Mouse (Mus musculus) MEL (cell line): ENCODE measurements at regions not wholly inside any gene's neighbourhood (a gene's known extent, or its start where the extent isn't known, plus 50 kb on each side); places are given as distances from the start of the nearest gene placed in this dataset.

Experiments
- DNase-seq: peaks from one replicate; pipeline ENCODE4 v3.0.0; 2011; ENCODE audit warnings: low read depth, low spot score
- H3K27ac ChIP-seq: 2 replicates; pipeline ENCODE4 v1.5.1; 2012; ENCODE audit warnings: low read depth, mild to moderate bottlenecking, control low read depth, low read length, moderate library complexity; ENCODE audit not compliant: control insufficient read depth
- H3K27me3 ChIP-seq, 2 experiments: fragments of 150-350 bp in 1 of 2; sonication (generic) in 1 of 2; 2 replicates each; pipeline ENCODE4 v1.6.1; 2012; ENCODE audit warnings: low read length in 2 of 2, mild to moderate bottlenecking in 2 of 2, improper control_type of control experiment in 1 of 2, moderate library complexity in 1 of 2; ENCODE audit not compliant: insufficient read depth in 2 of 2, control insufficient read depth in 1 of 2
- H3K36me3 ChIP-seq, 2 experiments: 2 replicates each; pipeline ENCODE4 v1.6.1; 2012 to 2014; ENCODE audit warnings: low read length in 2 of 2, improper control_type of control experiment in 1 of 2, inconsistent platforms in 1 of 2, mild to moderate bottlenecking in 1 of 2; ENCODE audit not compliant: insufficient read depth in 2 of 2, control insufficient read depth in 1 of 2
- H3K4me1 ChIP-seq, 2 experiments: fragments of 150-350 bp in 1 of 2; sonication (generic) in 1 of 2; 2 replicates each; pipeline ENCODE4 v1.6.1; 2012; ENCODE audit warnings: low read length in 2 of 2, improper control_type of control experiment in 1 of 2, mild to moderate bottlenecking in 1 of 2; ENCODE audit not compliant: insufficient read depth in 2 of 2, control insufficient read depth in 1 of 2
- H3K4me3 ChIP-seq, 2 experiments: fragments of 150-350 bp in 1 of 2; sonication (generic) in 1 of 2; 2 replicates each; pipeline ENCODE4 v1.5.1; 2012; ENCODE audit warnings: low read depth in 2 of 2, low read length in 2 of 2, mild to moderate bottlenecking in 2 of 2, moderate library complexity in 2 of 2, control low read depth in 1 of 2, improper control_type of control experiment in 1 of 2; ENCODE audit not compliant: control insufficient read depth in 1 of 2, insufficient read depth in 1 of 2
- H3K79me2 ChIP-seq: 2 replicates; pipeline ENCODE4 v1.6.1; 2012; ENCODE audit warnings: mild to moderate bottlenecking, low read length, moderate library complexity; ENCODE audit not compliant: control insufficient read depth, poor library complexity, insufficient read depth
- H3K9ac ChIP-seq: 2 replicates; pipeline ENCODE4 v1.6.1; 2012; ENCODE audit warnings: low read depth, mild to moderate bottlenecking, control low read depth, low read length, moderate library complexity; ENCODE audit not compliant: control insufficient read depth, poor library complexity, severe bottlenecking
- H3K9me3 ChIP-seq: fragments of 150-350 bp; sonication (generic); replicated peaks from 2 replicates; pipeline ENCODE4 v1.6.1; 2012; ENCODE audit warnings: mild to moderate bottlenecking, low read length, improper control_type of control experiment, moderate library complexity; ENCODE audit not compliant: insufficient read depth
- CHD1 ChIP-seq: IDR thresholded peaks from 2 replicates; pipeline ENCODE4 v1.6.1; 2012; ENCODE audit warnings: low read depth, mild to moderate bottlenecking, inconsistent platforms, low read length, improper control_type of control experiment
- CHD2 ChIP-seq: IDR thresholded peaks from 2 replicates; pipeline ENCODE4 v1.6.1; 2011; ENCODE audit warnings: low read length, improper control_type of control experiment
- CTCF ChIP-seq, 3 experiments: IDR thresholded peaks in 2 of 3; conservative IDR thresholded peaks in 1 of 3; 2 replicates each; pipeline ENCODE4 v1.5.1; 2011 to 2012; ENCODE audit warnings: low read length in 3 of 3, low read depth in 2 of 3, mild to moderate bottlenecking in 2 of 3, improper control_type of control experiment in 1 of 3, inconsistent platforms in 1 of 3, mixed read lengths in 1 of 3, moderate library complexity in 1 of 3; ENCODE audit not compliant: control insufficient read depth in 1 of 3, insufficient read depth in 1 of 3, poor library complexity in 1 of 3, severe bottlenecking in 1 of 3
- E2F4 ChIP-seq: IDR thresholded peaks from 2 replicates; pipeline ENCODE4 v1.6.1; 2011; ENCODE audit warnings: low read depth, low read length, improper control_type of control experiment, borderline replicate concordance
- ELF1 ChIP-seq: IDR thresholded peaks from 2 replicates; pipeline ENCODE4 v1.6.1; 2014; ENCODE audit warnings: low read depth, mild to moderate bottlenecking, inconsistent platforms, low read length, improper control_type of control experiment, moderate library complexity
- EP300 ChIP-seq, 2 experiments: IDR thresholded peaks; 2 replicates each; pipeline ENCODE4 v1.6.1; 2011; ENCODE audit warnings: improper control_type of control experiment in 2 of 2, low read length in 2 of 2, low read depth in 1 of 2, mild to moderate bottlenecking in 1 of 2
- ETS1 ChIP-seq: IDR thresholded peaks from 2 replicates; pipeline ENCODE4 v1.6.1; 2012; ENCODE audit warnings: low read depth, mild to moderate bottlenecking, inconsistent platforms, low read length, improper control_type of control experiment, moderate library complexity
- GATA1 ChIP-seq: IDR thresholded peaks from 2 replicates; pipeline ENCODE4 v1.6.1; 2011; ENCODE audit warnings: low read depth, low read length, improper control_type of control experiment
- HCFC1 ChIP-seq: IDR thresholded peaks from 2 replicates; pipeline ENCODE4 v1.6.1; 2012; ENCODE audit warnings: low read depth, mild to moderate bottlenecking, inconsistent platforms, low read length, improper control_type of control experiment, moderate library complexity
- KAT2A ChIP-seq: conservative IDR thresholded peaks from 2 replicates; pipeline ENCODE4 v1.6.1; 2012; ENCODE audit warnings: low read depth, low read length, improper control_type of control experiment, inconsistent platforms
- MAFK ChIP-seq: IDR thresholded peaks from 2 replicates; pipeline ENCODE4 v1.6.1; 2011; ENCODE audit warnings: low read depth, mild to moderate bottlenecking, low read length, improper control_type of control experiment, borderline replicate concordance
- MXI1 ChIP-seq: IDR thresholded peaks from 2 replicates; pipeline ENCODE4 v1.6.1; 2011; ENCODE audit warnings: mild to moderate bottlenecking, low read depth, low read length, improper control_type of control experiment
- POLR2AphosphoS2 ChIP-seq: IDR thresholded peaks from 2 replicates; pipeline ENCODE4 v1.6.1; 2011; ENCODE audit warnings: low read length, improper control_type of control experiment
- POLR2AphosphoS5 ChIP-seq: IDR thresholded peaks from 2 replicates; pipeline ENCODE4 v1.6.1; 2012; ENCODE audit warnings: low read depth, borderline replicate concordance, mild to moderate bottlenecking, inconsistent platforms, low read length, moderate library complexity, mixed read lengths
- RAD21 ChIP-seq: IDR thresholded peaks from 2 replicates; pipeline ENCODE4 v1.6.1; 2011; ENCODE audit warnings: mild to moderate bottlenecking, low read depth, low read length, improper control_type of control experiment
- RCOR1 ChIP-seq: IDR thresholded peaks from 2 replicates; pipeline ENCODE4 v1.6.1; 2012; ENCODE audit warnings: low read depth, mild to moderate bottlenecking, inconsistent platforms, low read length, improper control_type of control experiment
- SIN3A ChIP-seq: IDR thresholded peaks from 2 replicates; pipeline ENCODE4 v1.6.1; 2012; ENCODE audit warnings: low read length, improper control_type of control experiment, inconsistent platforms
- TCF12 ChIP-seq: IDR thresholded peaks from 2 replicates; pipeline ENCODE4 v1.6.1; 2014; ENCODE audit warnings: low read depth, mild to moderate bottlenecking, inconsistent platforms, low read length, improper control_type of control experiment, moderate library complexity
- UBTF ChIP-seq: IDR thresholded peaks from 2 replicates; pipeline ENCODE4 v1.6.1; 2012; ENCODE audit warnings: low read depth, mild to moderate bottlenecking, inconsistent platforms, low read length, improper control_type of control experiment, moderate library complexity, borderline replicate concordance; ENCODE audit not compliant: insufficient read depth
- USF1 ChIP-seq: IDR thresholded peaks from 2 replicates; pipeline ENCODE4 v1.6.1; 2014; ENCODE audit warnings: low read depth, mild to moderate bottlenecking, inconsistent platforms, low read length, improper control_type of control experiment, moderate library complexity
- USF2 ChIP-seq, 2 experiments: IDR thresholded peaks; 2 replicates each; pipeline ENCODE4 v1.6.1; 2011 to 2012; ENCODE audit warnings: improper control_type of control experiment in 2 of 2, low read length in 2 of 2, borderline replicate concordance in 1 of 2, inconsistent platforms in 1 of 2, low read depth in 1 of 2, mild to moderate bottlenecking in 1 of 2; ENCODE audit not compliant: insufficient read depth in 1 of 2
- ZKSCAN1 ChIP-seq: IDR thresholded peaks from 2 replicates; pipeline ENCODE4 v1.6.1; 2012; ENCODE audit warnings: low read depth, mild to moderate bottlenecking, inconsistent platforms, low read length, improper control_type of control experiment, moderate library complexity
- ZNF384 ChIP-seq: IDR thresholded peaks from 2 replicates; pipeline ENCODE4 v1.6.1; 2012; ENCODE audit warnings: low read depth, mild to moderate bottlenecking, inconsistent platforms, low read length, improper control_type of control experiment

DNA sequence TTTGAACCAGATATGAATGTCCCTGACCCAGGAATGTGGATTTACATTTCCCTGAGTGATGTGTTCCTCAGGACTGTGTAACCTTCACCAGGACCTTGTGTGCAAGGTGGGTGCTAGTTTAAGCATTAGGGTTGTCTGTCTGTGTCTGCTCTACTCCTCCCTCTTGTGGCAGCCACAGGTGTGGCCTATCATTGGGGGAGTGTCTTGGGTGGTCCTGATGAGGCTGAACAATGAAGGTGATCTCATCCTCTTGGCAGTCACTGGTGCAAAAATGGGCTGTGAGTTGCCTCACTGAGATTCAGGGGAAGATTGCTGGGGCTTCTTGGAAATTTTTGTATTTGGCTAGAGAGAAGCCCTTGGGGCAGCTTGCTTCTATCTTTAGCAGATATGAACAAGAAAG lies 179.4 kb upstream of the Ube2e1 start:
- TF ChIP-seq UBTF (no peak), USF1 (no peak), HCFC1 (no peak), KAT2A (no peak), POLR2AphosphoS5 (no peak), GATA1 (no peak)
- TF ChIP-seq, all 39 proteins: peak for 0
- no peaks in the 10 kb centered on the region for H3K36me3 ChIP-seq
- H3K27ac ChIP-seq: no peak overlapping the region
- no peaks in the 10 kb centered on the region for H3K4me1 ChIP-seq
- H3K9ac ChIP-seq: no peak overlapping the region
- no peak overlapping the region for H3K4me3 ChIP-seq
- no peaks in the 10 kb centered on the region for H3K27me3 ChIP-seq
- no peak for DNase-seq
- H3K9me3 ChIP-seq: no peaks in the 10 kb centered on the region
- H3K79me2 ChIP-seq: no peaks in the 10 kb centered on the region

DNA sequence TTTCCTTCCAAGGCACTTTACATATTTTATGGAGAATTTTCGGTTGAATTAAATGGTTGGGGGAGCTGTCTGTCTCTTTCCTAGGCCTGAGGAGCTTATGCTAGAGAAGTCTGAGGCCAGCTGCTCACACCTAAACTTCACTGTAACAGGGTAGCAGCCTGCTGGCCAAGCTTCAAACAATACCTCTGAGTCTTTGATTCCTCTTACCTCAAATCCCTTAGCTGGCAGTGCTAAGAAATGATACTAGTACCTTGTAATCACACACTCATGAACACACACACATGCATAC lies 176.6 kb upstream of the Ube2e1 start:
- Histone ChIP-seq H3K79me2 (no peaks in the 10 kb centered on the region), H3K4me3 (no peak overlapping the region), H3K9ac (no peak overlapping the region), H3K27me3 (no peaks in the 10 kb centered on the region), H3K36me3 (no peaks in the 10 kb centered on the region), H3K4me1 (no peaks in the 10 kb centered on the region), H3K27ac (no peak overlapping the region), H3K9me3 (no peaks in the 10 kb centered on the region)
- TF ChIP-seq ZKSCAN1 (no peak), POLR2AphosphoS5 (no peak), CHD2 (no peak), USF2 (IDR thresholded peaks at IDR 0.05; ENCODE audit: borderline replicate concordance in 1 of 2, insufficient read depth in 1 of 2, low read depth in 1 of 2, low read length in 2 of 2) (no peak), E2F4 (no peak), MXI1 (no peak), GATA1 (no peak), SIN3A (no peak), ZNF384 (no peak), EP300 (IDR thresholded peaks at IDR 0.05; ENCODE audit: low read depth in 1 of 2, low read length in 2 of 2) (no peak), TCF12 (no peak), CHD1 (no peak), ELF1 (no peak), POLR2AphosphoS2 (no peak), RAD21 (no peak), RCOR1 (no peak), CTCF (IDR thresholded peaks at IDR 0.05 in 2 of 3, conservative IDR thresholded peaks at IDR 0.05 in 1 of 3; ENCODE audit: control insufficient read depth in 1 of 3, insufficient read depth in 1 of 3, low read depth in 2 of 3, low read length in 3 of 3, poor library complexity in 1 of 3, severe bottlenecking in 1 of 3) (no peak), MAFK (no peak), ETS1 (no peak)
- no peak for DNase-seq
